Mouse (Mus musculus) heart, adult 2 months (tissue): ENCODE measurements around the gene Gda. TPM values are rescaled to one million over a fixed set of nuclear protein-coding genes. Genes with fewer than 3 reads are reported as not detected.

Experiments used
- DNase-seq, 2 experiments: peaks; one replicate each; pipeline ENCODE4 v3.0.0; 2021
- H3K27ac ChIP-seq: fragments of 200-600 bp; 2 replicates; pipeline ENCODE4 v1.8.1; 2022
- H3K27me3 ChIP-seq: fragments of 200-500 bp; 2 replicates; pipeline ENCODE4 v1.6.1; 2012; ENCODE audit warnings: mild to moderate bottlenecking, low read length, inconsistent platforms, mixed read lengths; ENCODE audit not compliant: control insufficient read depth, insufficient read depth
- H3K36me3 ChIP-seq: fragments of 200-500 bp; 2 replicates; pipeline ENCODE4 v1.6.1; 2012; ENCODE audit warnings: low read length, inconsistent platforms; ENCODE audit not compliant: control insufficient read depth, insufficient read depth
- H3K4me1 ChIP-seq: fragments of 200-500 bp; 2 replicates; pipeline ENCODE4 v1.6.1; 2011; ENCODE audit warnings: low read length; ENCODE audit not compliant: control insufficient read depth, insufficient read depth
- H3K4me3 ChIP-seq: fragments of 200-600 bp; 2 replicates; pipeline ENCODE4 v1.8.1; 2022
- H3K79me2 ChIP-seq: fragments of 200-500 bp; replicated peaks from 2 replicates; pipeline ENCODE4 v1.6.1; 2012; ENCODE audit warnings: mild to moderate bottlenecking, inconsistent platforms, low read length, moderate library complexity, mixed read lengths; ENCODE audit not compliant: control insufficient read depth, insufficient read depth
- H3K9ac ChIP-seq: fragments of 200-500 bp; 2 replicates; pipeline ENCODE4 v1.6.1; 2012; ENCODE audit warnings: low read depth, mild to moderate bottlenecking, control low read depth, inconsistent platforms, low read length, mixed read lengths
- CTCF ChIP-seq: fragments of 200-600 bp; IDR thresholded peaks from 2 replicates; pipeline ENCODE4 v1.8.1; 2022; ENCODE audit warnings: antibody characterized with exemption, mild to moderate bottlenecking, moderate library complexity
- EP300 ChIP-seq: fragments of 200-500 bp; IDR thresholded peaks from 2 replicates; pipeline ENCODE4 v1.6.1; 2011; ENCODE audit warnings: low read depth, low read length, control low read depth; ENCODE audit not compliant: insufficient read depth
- POLR2A ChIP-seq: fragments of 200-500 bp; IDR thresholded peaks from 2 replicates; pipeline ENCODE4 v1.6.1; 2011; ENCODE audit warnings: mild to moderate bottlenecking, low read depth, low read length, control low read depth; ENCODE audit not compliant: insufficient read depth
- WGBS: fragments of 180-500 bp; shearing (Covaris S2); methylation state at CpG from one replicate; pipeline ENCODE4 v1.1.7; 2018; 5-methylcytosine and 5-hydroxymethylcytosine counted together
- intact Hi-C: fragments of 180-260 bp; cut with DNase I; formaldehyde crosslinking; loops from one replicate; pipeline ENCODE4 v1.15.1; 2025
- polyA plus RNA-seq: library from polyadenylated mRNA; depleted of rRNA; stranded (reverse); fragments of >200 nt; gene quantifications from 2 replicates; pipeline ENCODE4 v1.2.3, GENCODE M21; 2012; rRNA removed
- total RNA-seq, 2 experiments: library from RNA; stranded (reverse); gene quantifications; 2 replicates each; pipeline ENCODE4 v1.2.3; 2021

The Gda gene
- total and polyA plus RNA-seq, 3 experiments: 4.3 to 38.7 (median 17.5) TPM

GRCm38 (mm10) chr19:21369175-21369574, 104.1 kb downstream of the Gda start:
- TF ChIP-seq POLR2A: no peak
- TF ChIP-seq EP300: no peak
- TF ChIP-seq CTCF: no peak
- Histone ChIP-seq H3K79me2 (no peaks in the 10 kb centered on the region), H3K27ac (no peak overlapping the region), H3K36me3 (no peaks in the 10 kb centered on the region), H3K4me3 (no peak overlapping the region), H3K27me3 (no peaks in the 10 kb centered on the region), H3K9ac (no peak overlapping the region), H3K4me1 (no peaks in the 10 kb centered on the region)
- intact Hi-C loops: no loop called here
- no peak for DNase-seq
- 85% methylated on average over 6 of the region's 6 CpGs for WGBS

- Histone ChIP-seq H3K79me2 (no peaks in the 10 kb centered on the region), H3K4me1 (no peaks in the 10 kb centered on the region), H3K4me3 (no peak overlapping the region), H3K9ac (no peak overlapping the region), H3K27me3 (no peaks in the 10 kb centered on the region), H3K27ac (no peak overlapping the region), H3K36me3 (no peaks in the 10 kb centered on the region)
- 80% methylated on average over 4 of the region's 4 CpGs for WGBS
- no peak for DNase-seq
- no peak for TF ChIP-seq EP300
- intact Hi-C loops: no loop called here
These were observed 104.7 kb downstream of the Gda start for GRCm38 (mm10) chr19:21368595-21368994.

GRCm38 (mm10) chr19:21357792-21358191, 115.5 kb downstream of the Gda start:
- Histone ChIP-seq H3K27ac (no peak overlapping the region), H3K36me3 (no peaks in the 10 kb centered on the region), H3K4me3 (no peak overlapping the region), H3K4me1 (no peaks in the 10 kb centered on the region), H3K27me3 (no peaks in the 10 kb centered on the region), H3K9ac (no peak overlapping the region), H3K79me2 (no peaks in the 10 kb centered on the region)
- intact Hi-C loops: no loop called here
- DNase-seq: no peak
- WGBS: 82% methylated on average over 6 of the region's 6 CpGs
- no peak for TF ChIP-seq POLR2A
- no peak for TF ChIP-seq CTCF
- TF ChIP-seq EP300: no peak

GRCm38 (mm10) chr19:21349634-21350033, 123.6 kb downstream of the Gda start:
- intact Hi-C loops: no loop called here
- no peak overlapping the region for H3K4me3 ChIP-seq
- 70% methylated on average over 6 of the region's 6 CpGs for WGBS
- H3K36me3 ChIP-seq: no peaks in the 10 kb centered on the region
- no peaks in the 10 kb centered on the region for H3K27me3 ChIP-seq
- no peak for DNase-seq
- no peak for TF ChIP-seq EP300
- no peak for TF ChIP-seq CTCF
- H3K9ac ChIP-seq: no peak overlapping the region
- no peak overlapping the region for H3K27ac ChIP-seq
- no peaks in the 10 kb centered on the region for H3K79me2 ChIP-seq
- H3K4me1 ChIP-seq: no peaks in the 10 kb centered on the region

GRCm38 (mm10) chr19:21346646-21347045, 126.6 kb downstream of the Gda start:
- no peak overlapping the region for H3K27ac ChIP-seq
- no peaks in the 10 kb centered on the region for H3K36me3 ChIP-seq
- H3K27me3 ChIP-seq: no peaks in the 10 kb centered on the region
- no peaks in the 10 kb centered on the region for H3K4me1 ChIP-seq
- H3K79me2 ChIP-seq: no peaks in the 10 kb centered on the region
- TF ChIP-seq CTCF (no peak), POLR2A (no peak), EP300 (no peak)
- H3K4me3 ChIP-seq: no peak overlapping the region
- no peak for DNase-seq
- intact Hi-C loops: no loop called here
- no peak overlapping the region for H3K9ac ChIP-seq
- WGBS: 84% methylated on average over 6 of the region's 6 CpGs

Other genes starting within 250 kb of the Gda start
- 100 to 1,000 TPM; 114 to 131 TPM for gene Zfand5, start 201.2 kb downstream of the Gda start, total RNA-seq
- 27.4 and 66.6 TPM in 2 replicates for gene Zfand5, start 201.2 kb downstream of the Gda start, polyA plus RNA-seq
- gene 1110059E24Rik, start 179.5 kb upstream of the Gda start, total RNA-seq: 10 to 100 TPM; 10.5 to 11.0 TPM
- gene 1110059E24Rik, start 179.5 kb upstream of the Gda start, polyA plus RNA-seq: 4.6 and 9.8 TPM in 2 replicates
- 10 to 100 TPM; 10.6 to 13.8 TPM for gene Abhd17b, start 179.7 kb upstream of the Gda start, total RNA-seq
- gene Abhd17b, start 179.7 kb upstream of the Gda start, polyA plus RNA-seq: 3.4 and 7.7 TPM in 2 replicates